Mouse (Mus musculus) hindbrain, postnatal 0 days (tissue): ENCODE measurements at regions not wholly inside any gene's neighbourhood (a gene's known extent, or its start where the extent isn't known, plus 50 kb on each side); places are given as distances from the start of the nearest gene placed in this dataset.

Experiments used
- ATAC-seq: fragments of 200-750 bp; cut with Nextera tagmentation; 2 replicates; pipeline ENCODE4 v1.8.0; 2017; ENCODE audit warnings: mild to moderate bottlenecking, moderate TSS enrichment, moderate library complexity
- DNase-seq: peaks from one replicate; pipeline ENCODE4 v3.0.0-alpha.2; 2015; ENCODE audit warnings: low spot score
- H3K27ac ChIP-seq: fragments of 300-500 bp; sonication (generic); 2 replicates; pipeline ENCODE4 v1.5.1; 2014; ENCODE audit warnings: mild to moderate bottlenecking
- H3K27me3 ChIP-seq: fragments of 300-500 bp; sonication (generic); 2 replicates; pipeline ENCODE4 v1.6.1; 2014; ENCODE audit warnings: low read length, mixed read lengths; ENCODE audit not compliant: insufficient read depth
- H3K36me3 ChIP-seq: fragments of 300-500 bp; sonication (generic); 2 replicates; pipeline ENCODE4 v1.6.1; 2014; ENCODE audit warnings: low read length, mixed read lengths; ENCODE audit not compliant: insufficient read depth
- H3K4me1 ChIP-seq: fragments of 300-500 bp; sonication (generic); 2 replicates; pipeline ENCODE4 v1.6.1; 2014; ENCODE audit warnings: antibody characterized with exemption, low read length, mixed read lengths; ENCODE audit not compliant: insufficient read depth
- H3K4me2 ChIP-seq: fragments of 300-500 bp; sonication (generic); 2 replicates; pipeline ENCODE4 v1.6.1; 2014; ENCODE audit warnings: low read depth, mild to moderate bottlenecking, low read length, moderate library complexity, mixed read lengths
- H3K4me3 ChIP-seq: fragments of 300-500 bp; sonication (generic); 2 replicates; pipeline ENCODE4 v1.5.1; 2014; ENCODE audit warnings: low read length
- H3K9ac ChIP-seq: fragments of 300-500 bp; sonication (generic); replicated peaks from 2 replicates; pipeline ENCODE4 v1.6.1; 2014; ENCODE audit warnings: mild to moderate bottlenecking, low read length, moderate library complexity, mixed read lengths
- H3K9me3 ChIP-seq: fragments of 300-500 bp; sonication (generic); 2 replicates; pipeline ENCODE4 v1.6.1; 2016; ENCODE audit warnings: low read length, mixed read lengths
- CTCF ChIP-seq: IDR thresholded peaks from 2 replicates; pipeline ENCODE4 v1.5.1; 2016; ENCODE audit warnings: antibody characterized with exemption, control low read depth, low read depth
- WGBS: fragments of 180-500 bp; shearing (Covaris S2); extraction: QIAGEN DNeasy Blood & Tissue Kit; methylation state at CpG from one replicate; pipeline ENCODE4 v1.1.7; 2014; 5-methylcytosine and 5-hydroxymethylcytosine counted together

DNA sequence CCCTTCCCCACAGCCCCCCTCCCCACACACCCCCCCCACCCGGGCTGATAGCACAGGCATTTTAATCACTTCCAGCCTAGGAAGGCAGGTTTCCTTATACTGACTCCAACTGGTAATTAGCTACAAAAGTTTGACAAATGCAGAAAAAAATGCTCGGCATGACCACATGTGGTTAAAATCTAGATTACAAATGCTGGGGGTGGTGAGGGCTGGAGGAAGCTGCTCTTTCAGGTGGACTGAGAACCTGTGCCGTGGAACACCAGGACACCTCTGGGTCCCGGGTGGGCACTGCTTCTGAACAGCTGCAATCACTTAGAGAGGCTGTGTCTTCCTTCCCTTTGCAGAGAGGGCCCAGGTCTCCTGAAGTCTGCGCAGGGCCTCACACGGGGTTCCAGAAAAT, 358.7 kb downstream of the Nuak1 start:
- WGBS: 58% methylated on average over 6 of the region's 6 CpGs
- H3K9ac ChIP-seq: no peak overlapping the region
- no peaks in the 10 kb centered on the region for H3K36me3 ChIP-seq
- no peak overlapping the region for H3K27ac ChIP-seq
- TF ChIP-seq CTCF: no peak
- DNase-seq (no peak), ATAC-seq (no peak)
- H3K4me3 ChIP-seq: no peak overlapping the region
- 0 out of 2 replicates have a peak, but pooled peaks cover 3% of the 10 kb centered on the region for H3K9me3 ChIP-seq
- H3K27me3 ChIP-seq: no peaks in the 10 kb centered on the region
- H3K4me1 ChIP-seq: no peaks in the 10 kb centered on the region
- H3K4me2 ChIP-seq: no peak overlapping the region

DNA sequence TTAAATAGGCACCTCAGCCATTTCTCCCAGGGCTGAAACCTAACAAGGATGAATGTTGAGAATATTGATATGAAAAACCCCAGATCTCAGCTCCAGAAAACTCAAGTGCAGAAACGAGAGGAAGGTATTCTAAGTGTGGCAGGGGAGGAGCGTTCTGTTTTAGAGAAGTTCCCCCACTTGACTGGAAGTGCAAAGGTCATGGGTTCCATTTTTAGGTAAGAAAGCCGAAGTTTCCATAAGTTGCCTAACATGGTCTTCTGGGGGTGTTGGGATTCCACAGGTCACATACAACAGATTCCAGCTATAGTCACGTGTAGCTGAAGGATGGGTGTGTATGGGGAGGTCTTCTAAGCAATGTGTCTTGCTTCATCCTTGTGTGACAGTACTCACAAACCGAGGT, 352.9 kb downstream of the Nuak1 start:
- H3K36me3 ChIP-seq: no peaks in the 10 kb centered on the region
- no peaks in the 10 kb centered on the region for H3K4me1 ChIP-seq
- H3K27me3 ChIP-seq: no peaks in the 10 kb centered on the region
- no peaks in the 10 kb centered on the region for H3K9me3 ChIP-seq
- H3K4me3 ChIP-seq: no peak overlapping the region
- H3K4me2 ChIP-seq: no peak overlapping the region
- no peak for ATAC-seq
- no peak overlapping the region for H3K27ac ChIP-seq
- WGBS: 85% methylated on average over 5 of the region's 5 CpGs
- DNase-seq: no peak
- no peak for TF ChIP-seq CTCF
- no peak overlapping the region for H3K9ac ChIP-seq

DNA sequence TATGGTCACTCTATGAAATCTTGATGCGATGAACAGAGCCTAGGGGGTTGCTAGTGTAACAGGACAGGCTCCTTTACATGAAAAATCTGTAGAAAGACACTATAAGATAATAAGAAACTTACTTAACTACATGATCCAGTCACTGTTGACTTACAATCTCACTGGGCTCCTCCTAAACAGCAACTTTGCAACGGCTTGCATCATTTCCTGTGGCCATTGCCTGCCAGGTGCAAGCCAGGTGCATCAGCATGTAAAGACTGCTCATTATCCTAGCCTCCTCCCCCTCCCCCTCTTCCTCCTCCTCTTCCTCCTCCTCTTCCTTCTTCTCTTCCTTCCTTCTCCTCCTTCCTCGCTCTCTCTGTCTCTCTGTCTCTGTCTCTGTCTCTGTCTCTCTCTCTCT, 352.5 kb downstream of the Nuak1 start:
- Histone ChIP-seq H3K9me3 (no peaks in the 10 kb centered on the region), H3K4me3 (no peak overlapping the region), H3K36me3 (no peaks in the 10 kb centered on the region), H3K4me2 (no peak overlapping the region), H3K27me3 (no peaks in the 10 kb centered on the region), H3K27ac (no peak overlapping the region), H3K4me1 (no peaks in the 10 kb centered on the region), H3K9ac (no peak overlapping the region)
- no peak for ATAC-seq
- WGBS: 91% methylated on average over 3 of the region's 3 CpGs
- no peak for TF ChIP-seq CTCF
- no peak for DNase-seq

DNA sequence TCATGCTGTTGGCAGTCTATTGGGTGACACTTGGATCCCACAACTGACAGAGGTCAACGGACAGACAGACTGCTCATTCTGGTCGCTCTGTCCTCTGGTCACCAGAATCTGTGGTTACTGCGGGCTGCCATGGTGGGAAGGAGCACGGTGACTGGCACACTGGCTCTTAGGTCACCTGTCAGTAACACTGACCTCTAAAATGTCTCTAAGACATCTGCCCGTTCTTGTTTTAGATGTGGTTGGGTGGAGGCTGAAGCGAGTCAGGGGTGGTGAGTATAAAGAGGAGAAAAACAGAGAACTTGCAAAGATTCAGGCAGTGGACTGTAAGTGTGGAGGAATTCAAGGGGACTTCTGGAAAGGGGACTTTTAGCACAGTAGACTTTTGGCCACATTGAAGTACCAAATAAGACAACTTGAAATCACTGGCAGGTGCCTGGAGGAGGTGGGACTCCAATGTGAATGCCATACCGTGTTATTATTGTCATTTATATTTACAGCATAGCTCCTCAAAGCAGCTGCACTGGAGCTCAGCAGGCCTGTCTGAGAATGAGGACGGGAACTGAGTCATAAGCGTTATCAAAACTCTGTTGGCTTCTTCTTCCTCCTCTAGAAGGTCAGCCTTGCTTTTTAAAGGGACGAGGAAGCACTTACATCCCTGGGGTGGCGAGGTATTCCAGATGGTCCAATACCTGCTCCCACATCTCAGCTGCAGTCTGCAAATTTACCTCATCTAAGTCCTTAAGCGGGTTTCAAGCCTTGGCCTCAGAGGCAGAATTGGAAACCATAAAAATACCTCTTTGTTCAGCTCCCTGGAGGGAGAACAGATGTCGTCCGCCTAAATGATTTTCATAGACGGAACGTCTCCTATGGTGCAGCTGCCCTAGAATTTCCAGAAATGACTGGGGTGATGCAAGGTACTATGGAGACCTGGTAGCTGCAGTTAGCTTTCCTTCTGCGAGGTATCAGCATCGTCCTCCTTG, 351.3 kb downstream of the Nuak1 start:
- H3K4me3 ChIP-seq: no peak overlapping the region
- DNase-seq (no peak), ATAC-seq (no peak)
- H3K9me3 ChIP-seq: no peaks in the 10 kb centered on the region
- 75% methylated on average over 18 of the region's 18 CpGs for WGBS
- no peaks in the 10 kb centered on the region for H3K4me1 ChIP-seq
- no peak overlapping the region for H3K27ac ChIP-seq
- H3K4me2 ChIP-seq: no peak overlapping the region
- H3K27me3 ChIP-seq: no peaks in the 10 kb centered on the region
- no peak for TF ChIP-seq CTCF
- no peaks in the 10 kb centered on the region for H3K36me3 ChIP-seq
- H3K9ac ChIP-seq: no peak overlapping the region

DNA sequence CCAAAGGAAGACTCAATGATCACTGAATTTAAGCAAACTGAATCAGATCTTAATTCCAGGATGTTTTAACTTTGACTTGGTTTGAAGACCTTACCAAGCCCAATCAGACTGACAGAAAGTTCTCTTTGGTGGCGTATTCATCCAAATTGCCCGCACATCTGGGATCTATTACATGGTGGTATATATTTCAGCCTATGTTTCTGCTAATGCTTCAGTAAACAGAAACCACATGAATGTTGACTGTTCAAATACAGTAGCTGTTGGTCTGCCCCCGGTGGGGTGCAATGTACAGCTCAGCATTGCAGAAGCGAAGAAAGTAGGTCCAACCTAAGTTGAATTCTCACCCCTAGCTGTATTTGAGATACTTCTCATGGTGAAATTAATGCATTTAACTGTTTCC, 346.5 kb downstream of the Nuak1 start:
- H3K27me3 ChIP-seq: no peaks in the 10 kb centered on the region
- no peak overlapping the region for H3K4me3 ChIP-seq
- no peak for TF ChIP-seq CTCF
- no peaks in the 10 kb centered on the region for H3K4me1 ChIP-seq
- no peaks in the 10 kb centered on the region for H3K9me3 ChIP-seq
- H3K4me2 ChIP-seq: no peak overlapping the region
- no peak overlapping the region for H3K27ac ChIP-seq
- 88% methylated on average over 4 of the region's 4 CpGs for WGBS
- no peaks in the 10 kb centered on the region for H3K36me3 ChIP-seq
- no peak for DNase-seq
- no peak overlapping the region for H3K9ac ChIP-seq
- ATAC-seq: no peak

DNA sequence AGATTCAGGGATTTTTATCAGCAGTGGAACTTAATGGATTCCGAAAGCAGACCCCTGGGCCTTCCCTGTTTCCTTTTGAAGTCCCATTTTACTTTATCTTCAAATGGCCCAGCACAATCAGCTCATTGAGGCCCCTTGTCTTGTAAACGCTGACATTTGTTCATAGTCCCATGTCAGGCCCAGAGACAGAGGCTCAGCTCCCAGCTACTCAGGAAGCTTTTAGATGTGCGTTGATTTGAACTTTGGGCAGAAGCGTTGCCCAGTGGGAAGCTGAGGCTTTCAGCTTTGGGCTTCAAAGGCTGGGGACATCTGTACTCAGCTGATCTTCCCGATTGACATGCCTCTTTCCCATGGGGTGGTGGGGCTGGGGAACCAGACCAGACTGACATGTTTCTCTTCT, 343.2 kb downstream of the Nuak1 start:
- 37% methylated on average over 5 of the region's 5 CpGs for WGBS
- no peak for TF ChIP-seq CTCF
- Histone ChIP-seq H3K9me3 (no peaks in the 10 kb centered on the region), H3K4me1 (no peaks in the 10 kb centered on the region), H3K27me3 (no peaks in the 10 kb centered on the region), H3K4me2 (no peak overlapping the region), H3K36me3 (no peaks in the 10 kb centered on the region), H3K9ac (no peak overlapping the region), H3K4me3 (no peak overlapping the region), H3K27ac (no peak overlapping the region)
- no peak for DNase-seq
- ATAC-seq: no peak

DNA sequence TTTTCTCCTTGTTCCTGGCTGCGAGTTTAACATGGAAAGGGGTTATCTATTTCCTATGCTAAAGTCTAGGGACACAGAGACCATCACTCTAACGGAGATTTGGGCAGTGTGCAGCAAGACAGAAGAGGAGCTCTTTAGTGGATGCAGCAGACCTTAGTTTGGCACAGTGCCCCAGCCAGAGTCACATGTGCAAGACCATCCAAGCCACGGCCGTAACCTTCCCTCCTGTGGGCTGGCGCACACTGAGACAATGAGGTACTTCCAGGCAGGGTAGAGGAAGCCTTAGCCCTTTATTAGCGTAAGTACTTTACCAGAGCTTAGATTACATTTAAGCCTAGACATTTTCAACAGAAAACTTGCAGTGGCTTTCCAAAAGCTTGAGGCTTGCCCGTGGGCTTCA, 336.4 kb downstream of the Nuak1 start:
- Histone ChIP-seq H3K27ac (no peak overlapping the region), H3K4me1 (no peaks in the 10 kb centered on the region), H3K27me3 (no peaks in the 10 kb centered on the region), H3K4me2 (no peak overlapping the region), H3K9ac (no peak overlapping the region), H3K4me3 (no peak overlapping the region), H3K9me3 (no peaks in the 10 kb centered on the region), H3K36me3 (no peaks in the 10 kb centered on the region)
- 68% methylated on average over 7 of the region's 7 CpGs for WGBS
- DNase-seq (no peak), ATAC-seq (no peak)
- no peak for TF ChIP-seq CTCF
